Comparison of ENCODE assay signal across 17 mouse cellular contexts in the genomic region with DNA sequence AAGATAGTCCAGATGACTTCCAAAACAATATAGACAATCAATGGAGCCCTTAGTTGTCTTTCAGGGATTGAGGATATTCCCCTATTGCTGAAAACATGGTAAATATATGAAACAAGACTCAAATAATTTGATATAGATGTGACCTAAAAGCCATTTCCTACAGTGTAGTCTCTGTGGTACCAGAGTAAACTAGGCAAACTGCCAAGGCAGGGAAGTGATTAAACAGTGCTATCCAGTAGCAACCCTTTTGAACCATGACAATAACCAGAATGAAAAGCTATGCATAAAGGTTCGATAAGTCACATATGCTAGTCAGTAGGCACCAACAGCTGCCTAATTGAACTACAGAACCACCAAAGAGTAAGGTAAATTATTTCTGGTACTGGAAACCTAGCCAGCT.
"Had no signal": no experiment of that assay in that cellular context is flagged by ENCODE, and none has a peak within 500 bp of the region (broad histone marks: within the 10 kb centered on the region; RNA-seq: fewer than 3 reads in every experiment).

No protein-coding gene starts in this region.

- H3K27me3 ChIP-seq: lung, embryonic 15.5 days; midbrain, embryonic 12.5 days; neural tube, embryonic 13.5 days; neural tube, embryonic 15.5 days; stomach, embryonic 15.5 days had no signal

- H3K4me2 ChIP-seq: lung, embryonic 15.5 days; midbrain, embryonic 12.5 days; neural tube, embryonic 13.5 days; neural tube, embryonic 15.5 days; stomach, embryonic 15.5 days had no signal

- H3K36me3 ChIP-seq: lung, embryonic 15.5 days; midbrain, embryonic 10.5 days; midbrain, embryonic 12.5 days; neural tube, embryonic 13.5 days; neural tube, embryonic 15.5 days; stomach, embryonic 15.5 days had no signal

- DNase-seq: lung, adult 18-20 months; lung, postnatal 14 days; lung, postnatal 36 days; right cerebral cortex, postnatal 14 days; thymus, postnatal 14 days; thymus, postnatal 36 days had no signal

- ATAC-seq: lung, postnatal 0 days; midbrain, embryonic 16.5 days had no signal

- H3K27ac ChIP-seq: liver, embryonic 14.5 days; lung, embryonic 15.5 days; midbrain, embryonic 10.5 days; midbrain, embryonic 12.5 days; neural tube, embryonic 13.5 days; neural tube, embryonic 15.5 days; stomach, embryonic 15.5 days; stomach, postnatal 0 days had no signal

- H3K9ac ChIP-seq: liver, embryonic 14.5 days; lung, embryonic 15.5 days; midbrain, embryonic 12.5 days; neural tube, embryonic 13.5 days; neural tube, embryonic 15.5 days; stomach, embryonic 15.5 days had no signal

- H3K4me1 ChIP-seq: lung, embryonic 15.5 days; midbrain, embryonic 10.5 days; midbrain, embryonic 12.5 days; neural tube, embryonic 13.5 days; neural tube, embryonic 15.5 days; stomach, embryonic 15.5 days had no signal

- H3K4me3 ChIP-seq: lung, embryonic 15.5 days; midbrain, embryonic 10.5 days; midbrain, embryonic 12.5 days; myocyte; neural tube, embryonic 13.5 days; neural tube, embryonic 15.5 days; stomach, embryonic 15.5 days had no signal

- H3K9me3 ChIP-seq: lung, embryonic 15.5 days; midbrain, embryonic 10.5 days; midbrain, embryonic 12.5 days; neural tube, embryonic 13.5 days; neural tube, embryonic 15.5 days; stomach, embryonic 15.5 days had no signal
